Mouse (Mus musculus) layer of hippocampus, adult 9-10 months (tissue): ENCODE results near the gene Brca1.
"Not testable (repeated sequence)": the region's sequence is repeated elsewhere in the genome, so short reads cannot be mapped to it uniquely, and the experiment has no call there.

Experiments
- DNase-seq: peaks from one replicate; pipeline ENCODE4 v3.0.0; 2022; ENCODE audit warnings: low spot score

Brca1 gene

DNA sequence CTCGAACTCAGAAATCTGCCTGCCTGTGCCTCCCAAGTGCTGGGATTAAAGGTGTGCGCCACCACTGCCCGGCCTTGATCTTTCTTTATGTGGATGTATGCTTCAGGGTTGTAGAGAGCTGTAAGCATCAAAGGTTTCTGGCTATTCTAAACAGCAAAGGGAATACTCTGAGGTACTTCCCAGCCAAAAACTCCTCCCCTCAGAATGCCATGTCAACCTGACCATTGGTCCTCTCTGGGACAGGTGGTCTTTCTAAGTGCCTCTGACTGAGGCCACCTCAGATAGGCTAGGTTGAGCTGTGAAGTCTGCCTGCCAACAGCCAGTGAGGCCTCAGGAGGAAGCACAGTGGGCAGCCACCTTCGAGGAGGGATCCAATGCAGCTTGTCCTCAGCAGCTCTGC, 102.9 kb downstream of the Brca1 start:
- no peak for DNase-seq

DNA sequence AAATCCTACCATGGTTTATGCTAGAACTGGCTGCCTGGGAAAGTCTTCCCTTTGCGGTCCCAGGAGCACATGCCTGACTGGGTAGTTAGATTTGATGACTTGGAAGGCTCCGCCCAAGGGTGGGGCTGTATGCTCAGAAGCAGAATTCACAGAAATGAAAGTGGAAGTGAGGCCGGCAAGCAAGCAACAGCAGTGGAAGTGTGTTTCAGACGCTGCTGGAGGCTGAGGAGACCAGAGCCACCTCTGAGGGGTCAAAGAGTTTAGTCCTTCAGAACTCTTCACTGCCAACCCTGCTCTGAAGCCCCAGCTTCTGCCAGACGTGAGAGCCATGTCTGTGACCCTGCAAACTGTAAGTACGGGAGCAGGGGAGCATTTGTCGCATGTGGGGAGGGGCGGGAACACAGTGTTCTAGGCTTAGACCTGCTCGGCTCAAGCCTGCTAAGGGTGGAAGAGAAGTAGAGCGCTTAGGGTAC, 103.4 kb downstream of the Brca1 start, which contains the start of gene Ifi35:
Gene Ifi35 (plus strand): TSS at position 134 of the 473 bp plus-strand sequence.
- DNase-seq = no peak

DNA sequence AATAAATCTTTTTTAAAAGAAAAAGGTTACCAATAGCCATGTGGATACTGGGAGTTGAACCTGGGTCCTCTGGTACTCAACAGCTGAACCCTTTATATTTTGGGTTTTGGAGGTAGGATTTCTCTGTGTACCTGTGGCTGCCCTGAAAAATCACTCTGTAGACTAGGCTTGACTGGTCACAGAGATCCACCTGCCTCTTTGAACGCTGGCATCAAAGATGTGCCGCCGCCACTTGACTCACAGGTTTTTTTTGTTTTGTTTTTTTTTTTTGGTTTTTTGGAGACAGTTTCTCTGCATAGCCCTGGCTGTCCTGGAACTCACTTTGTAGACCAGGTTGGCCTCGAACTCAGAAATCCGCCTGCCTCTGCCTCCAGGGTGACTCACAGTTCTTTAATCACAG, 104.0 kb downstream of the Brca1 start:
- no peak for DNase-seq

DNA sequence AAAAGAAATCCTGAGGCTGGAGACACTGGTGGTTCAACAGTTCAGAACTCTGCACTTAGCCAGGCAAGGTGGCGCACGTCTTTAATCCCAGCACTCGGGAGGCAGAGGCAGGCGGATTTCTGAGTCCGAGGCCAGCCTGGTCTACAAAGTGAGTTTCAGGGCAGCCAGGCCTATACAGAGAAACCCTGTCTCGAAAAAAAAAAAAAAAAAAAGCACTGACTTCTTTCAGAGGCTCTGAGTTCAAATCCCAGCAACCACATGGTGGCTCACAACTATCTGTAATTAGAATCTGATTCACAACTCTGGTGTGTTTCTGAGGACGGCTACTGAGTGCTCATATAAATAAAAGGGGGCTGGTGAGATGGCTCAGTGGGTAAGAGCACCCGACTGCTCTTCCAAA, 104.9 kb downstream of the Brca1 start:
- DNase-seq = not testable (repeated sequence)

DNA sequence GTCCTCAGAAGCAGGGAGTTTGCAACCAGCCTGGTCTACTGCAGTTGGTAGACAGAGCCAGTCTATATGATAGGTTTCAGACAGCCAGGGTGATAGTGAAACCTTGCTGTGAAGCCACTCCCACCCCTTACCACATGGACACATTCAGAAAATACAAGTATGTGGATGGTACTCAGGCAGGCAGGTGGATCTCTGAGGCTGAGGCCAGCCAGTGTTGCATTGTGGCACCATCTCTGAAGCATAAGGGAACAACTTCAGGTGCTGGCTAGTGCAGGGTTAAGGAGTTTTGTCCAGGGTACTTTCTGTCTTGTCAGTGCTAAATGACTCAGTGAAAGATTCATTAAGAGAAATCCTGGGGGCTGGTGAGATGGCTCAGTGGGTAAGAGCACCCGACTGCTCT, 105.4 kb downstream of the Brca1 start:
- DNase-seq = no peak

DNA sequence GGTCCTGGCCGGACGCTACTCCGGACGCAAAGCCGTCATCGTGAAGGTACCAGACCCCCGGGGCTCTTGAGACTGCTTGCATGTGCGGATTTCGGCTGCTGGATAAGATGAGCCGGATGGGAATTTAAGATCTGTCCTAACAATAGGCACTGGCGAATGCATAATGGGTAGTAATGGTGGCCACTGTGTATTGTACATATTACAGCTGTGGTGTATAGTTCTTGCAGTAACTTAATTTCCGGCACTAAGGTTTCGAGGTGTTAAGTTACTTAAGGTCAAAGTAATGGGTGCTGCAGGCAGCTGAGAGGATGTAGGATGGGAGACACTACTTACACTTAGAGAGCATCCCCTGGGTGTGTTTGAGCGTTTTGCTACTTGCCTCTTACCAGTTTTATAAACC, 109.0 kb downstream of the Brca1 start:
- DNase-seq = no peak

DNA sequence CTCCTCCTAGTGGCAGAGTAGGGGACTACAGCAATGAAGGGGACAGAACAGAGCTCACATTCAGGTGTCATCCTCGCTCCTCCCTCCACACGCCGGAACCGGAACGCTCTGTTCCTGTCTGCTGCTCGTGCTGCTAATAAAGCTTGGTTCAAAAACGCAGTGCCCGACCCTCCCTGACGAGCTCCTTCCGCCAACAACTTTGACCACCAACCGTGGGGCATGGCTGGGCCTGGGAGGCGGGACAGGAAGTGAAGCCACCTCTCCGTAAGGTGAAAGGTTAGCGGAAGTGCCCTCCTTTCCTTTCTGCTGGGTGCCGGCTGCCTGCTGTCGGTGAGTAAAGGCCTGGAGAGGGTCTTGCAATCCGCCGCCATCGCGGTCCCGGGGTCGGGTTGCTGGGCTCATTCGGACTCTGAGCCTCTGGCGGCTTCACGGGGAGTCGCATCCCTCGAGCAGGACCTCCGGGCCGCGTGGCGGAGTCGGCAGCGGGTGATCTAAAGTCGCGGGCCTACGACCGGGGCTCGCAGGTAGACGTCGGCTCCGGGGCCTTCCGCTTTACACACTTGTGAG, 109.5 kb downstream of the Brca1 start, which contains the start of gene Rpl27:
Gene Rpl27 (plus strand): TSS at position 172 of the 567 bp plus-strand sequence.
- DNase-seq = peak; percentile 94

DNA sequence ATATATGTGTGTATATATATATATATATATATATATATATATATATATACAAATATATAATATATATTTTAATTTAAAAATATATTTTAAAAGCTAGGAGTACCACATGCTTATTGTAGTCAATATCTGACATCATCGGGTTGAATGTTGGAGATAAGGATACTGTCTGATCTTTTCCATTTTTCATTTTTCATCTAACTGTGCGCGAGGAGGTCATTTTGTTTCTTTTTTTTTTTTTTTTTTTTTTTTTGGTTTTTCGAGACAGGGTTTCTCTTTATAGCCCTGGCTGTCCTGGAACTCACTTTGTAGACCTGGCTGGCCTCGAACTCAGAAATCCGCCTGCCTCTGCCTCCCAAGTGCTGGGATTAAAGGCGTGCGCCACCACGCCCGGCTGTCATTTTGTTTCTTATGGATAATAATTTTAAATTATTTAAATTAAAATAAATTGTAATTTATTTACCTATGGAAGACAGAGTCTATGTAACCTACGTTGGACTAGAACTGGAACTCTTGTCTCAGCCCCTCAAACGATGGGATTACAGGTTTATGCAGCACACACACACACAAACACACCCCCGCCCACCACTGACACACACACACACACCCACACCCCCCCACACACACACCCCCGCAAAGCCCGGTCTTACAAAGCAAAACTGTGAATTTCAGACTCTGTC, 110.2 kb downstream of the Brca1 start:
- not testable (repeated sequence) for DNase-seq
